Mouse (Mus musculus): ENCODE measurements at regions not wholly inside any gene's neighbourhood (a gene's known extent, or its start where the extent isn't known, plus 50 kb on each side); places are given as distances from the start of the nearest gene placed in this dataset.

DNA sequence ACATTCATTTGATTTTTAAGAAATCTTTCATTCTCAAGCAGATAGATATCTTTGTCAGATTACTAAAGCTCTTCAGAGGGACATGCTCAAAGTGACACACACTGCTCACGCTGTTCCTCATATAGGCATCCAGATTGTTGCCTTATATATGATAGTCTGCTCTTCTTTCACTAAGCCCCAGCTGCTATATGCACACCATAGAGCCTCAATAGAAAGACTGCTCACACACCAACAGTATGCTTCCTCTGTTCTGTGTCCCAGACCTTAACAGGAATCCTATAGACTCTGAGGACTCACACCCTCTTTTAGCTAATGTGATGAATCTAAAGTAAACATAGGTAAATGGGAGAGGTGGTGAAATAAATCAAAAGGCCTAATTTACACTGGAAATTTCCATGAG, 561.8 kb downstream of the Smarca1 start:
- DNase-seq (ENCODE audit: low read depth, low spot score), result no peak

DNA sequence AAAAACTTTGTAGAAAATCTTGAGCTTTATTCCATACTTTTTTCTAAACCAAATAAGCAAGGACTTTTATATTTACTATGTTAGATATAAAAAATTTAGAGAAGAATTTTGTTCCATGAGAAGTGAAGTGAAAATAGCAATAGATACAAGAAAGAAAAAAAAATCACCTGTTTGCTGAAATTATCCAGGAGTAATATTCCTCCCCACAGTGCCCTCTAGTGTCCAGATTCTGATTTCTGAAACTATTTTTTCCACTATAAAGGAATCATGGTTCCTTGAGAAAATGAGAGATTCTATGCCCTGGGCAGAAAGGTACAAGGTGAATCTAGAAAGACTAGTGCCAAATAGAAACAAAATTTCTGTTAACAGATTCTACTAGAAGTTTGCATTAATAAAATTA, 564.0 kb downstream of the Smarca1 start:
- no peak for DNase-seq (ENCODE audit: low read depth, low spot score)

DNA sequence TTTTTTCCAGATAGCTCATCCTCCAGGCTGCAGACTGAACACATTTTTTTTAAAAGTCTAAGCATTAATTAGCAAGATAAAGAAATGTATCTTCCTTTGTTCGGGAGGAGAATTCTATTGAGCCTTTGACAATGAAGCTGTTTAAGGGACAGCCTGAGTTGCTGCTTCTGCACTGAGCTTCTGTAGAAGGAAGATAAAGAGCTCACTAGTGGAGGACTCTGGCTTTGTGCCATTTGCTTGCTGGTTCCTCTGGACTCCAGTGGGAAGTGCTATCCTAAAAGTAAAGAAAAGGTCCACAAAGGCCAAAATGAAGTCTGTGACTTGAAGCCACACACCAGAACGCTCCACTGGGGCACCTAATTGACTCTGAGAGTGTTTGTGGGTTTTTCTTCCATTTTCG, 577.0 kb downstream of the Smarca1 start:
- DNase-seq (ENCODE audit: low read depth, low spot score), result no peak

DNA sequence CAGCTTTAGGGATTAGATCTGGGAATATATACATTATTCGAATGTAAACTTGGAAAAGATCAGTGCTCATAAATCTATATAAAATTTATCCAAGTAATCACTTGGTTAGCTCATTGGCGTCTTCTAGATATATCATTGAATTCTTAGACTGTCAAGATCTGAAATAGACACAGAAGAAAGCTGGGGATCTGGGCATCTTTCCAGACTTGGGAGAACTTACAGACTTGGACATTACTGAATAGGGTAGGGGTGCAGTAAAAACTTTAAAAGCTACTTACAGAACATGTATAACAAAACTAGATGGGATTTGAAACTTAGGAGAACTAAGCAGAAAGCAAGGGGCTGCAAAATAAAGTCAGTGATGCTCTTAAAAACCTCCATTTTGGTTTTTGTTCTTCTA, 585.6 kb downstream of the Smarca1 start:
- no peak for DNase-seq (ENCODE audit: low read depth, low spot score)

DNA sequence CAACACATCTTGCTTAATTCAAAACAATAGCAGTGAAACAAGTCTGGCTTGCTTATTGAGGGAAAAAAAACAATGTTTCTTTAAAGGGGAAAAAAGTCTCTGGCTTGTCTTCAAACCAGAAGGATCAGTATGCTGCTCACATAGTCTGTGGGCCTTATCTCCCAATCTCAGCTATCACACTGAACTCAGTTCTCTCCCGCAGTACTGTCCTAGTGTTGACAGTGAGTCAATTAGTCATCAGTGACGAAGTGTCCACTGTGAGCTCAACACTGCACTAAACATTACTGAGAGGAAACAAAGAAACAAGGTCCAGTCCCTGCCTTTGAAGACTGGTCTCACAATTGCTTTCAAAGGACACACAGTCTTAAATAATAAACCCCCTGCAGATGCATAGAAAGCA, 589.2 kb downstream of the Smarca1 start:
- no peak for DNase-seq (ENCODE audit: low read depth, low spot score)

DNA sequence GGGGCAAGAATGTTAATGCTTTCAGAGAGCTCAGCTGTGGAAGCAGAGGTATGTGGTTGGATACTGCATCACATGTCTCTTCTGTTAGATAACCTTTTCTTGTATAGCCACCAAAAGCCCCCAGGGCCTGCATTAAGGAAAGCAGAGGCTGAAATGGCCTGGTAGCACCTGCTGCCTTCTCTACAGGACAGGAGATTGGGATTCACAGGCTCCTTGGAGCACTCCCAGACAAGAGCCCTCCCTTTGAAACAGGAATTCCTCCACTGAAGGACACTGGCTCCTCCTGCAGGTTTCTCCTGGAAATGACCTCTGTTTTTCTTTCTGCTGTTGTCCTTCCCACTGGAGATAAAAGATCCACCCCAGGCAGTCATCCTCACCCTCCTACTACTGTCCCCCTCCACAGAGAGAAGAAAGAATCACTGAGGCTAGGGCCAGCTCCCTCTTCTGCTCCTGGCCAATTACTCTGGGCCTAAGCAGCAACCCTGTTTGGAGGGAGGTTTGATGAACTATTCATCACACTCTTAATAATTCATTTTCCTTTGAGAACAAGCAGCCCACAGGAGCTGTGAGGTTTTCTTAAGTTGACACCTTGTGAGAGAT, 600.1 kb downstream of the Smarca1 start:
- peak; percentile 3 for DNase-seq (ENCODE audit: low read depth, low spot score)
